Mouse (Mus musculus): ENCODE data around the gene Zfand5. TPM values are rescaled to one million over a fixed set of nuclear protein-coding genes. Genes with fewer than 3 reads are reported as not detected.
"Not testable (repeated sequence)": the region's sequence is repeated elsewhere in the genome, so short reads cannot be mapped to it uniquely, and the experiment has no call there.

Zfand5 gene
- polyA plus RNA-seq (2017; shearing (Covaris generic)), result 10 to 100 TPM; 13.5 to 18.5 (median 15.5) TPM

GRCm38 (mm10) chr19:21271741-21272654 lies at the start of gene Zfand5:
Gene Zfand5, plus strand, starts transcription at chr19:21272278.
- ATAC-seq, result peak; percentile 75

DNA sequence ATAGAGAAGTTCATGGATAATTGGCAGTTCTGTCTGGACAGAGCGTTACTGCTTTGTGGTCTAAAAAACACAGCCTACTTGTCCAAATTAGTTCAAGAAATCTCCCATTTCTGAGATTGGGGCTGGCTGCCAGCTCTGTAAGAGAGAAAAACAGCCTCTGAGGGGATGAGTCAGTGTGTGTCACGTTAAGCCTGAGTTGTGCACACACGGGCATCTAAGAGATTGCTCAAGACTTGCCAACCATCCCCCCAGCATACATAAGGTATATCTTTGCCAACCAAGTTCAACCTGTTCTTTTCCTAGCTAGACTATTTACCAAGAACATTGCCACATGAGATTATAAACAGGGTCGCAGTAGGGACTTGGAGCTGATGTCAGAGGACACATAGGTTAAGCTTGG lies 44.9 kb upstream of the Zfand5 start:
- ATAC-seq, result no peak

DNA sequence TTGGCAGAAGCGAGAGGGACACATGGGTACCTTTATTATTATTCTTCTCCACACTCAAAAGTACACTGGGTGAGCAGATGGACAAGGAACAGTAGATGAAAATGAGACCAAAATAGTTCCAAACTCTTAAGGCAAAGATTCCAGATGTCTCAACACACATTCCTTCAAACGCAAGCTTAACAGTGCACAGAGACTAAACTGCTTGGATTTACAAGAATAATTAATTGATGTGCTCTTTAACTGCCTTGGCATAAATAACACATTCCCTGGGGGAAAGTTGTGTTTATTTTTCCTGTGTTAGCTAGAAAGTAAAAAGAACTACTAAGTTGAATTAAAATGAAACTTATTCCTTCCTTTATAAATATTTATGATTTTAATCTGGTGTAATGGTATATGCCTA lies 44.3 kb upstream of the Zfand5 start:
- ATAC-seq, result no peak

DNA sequence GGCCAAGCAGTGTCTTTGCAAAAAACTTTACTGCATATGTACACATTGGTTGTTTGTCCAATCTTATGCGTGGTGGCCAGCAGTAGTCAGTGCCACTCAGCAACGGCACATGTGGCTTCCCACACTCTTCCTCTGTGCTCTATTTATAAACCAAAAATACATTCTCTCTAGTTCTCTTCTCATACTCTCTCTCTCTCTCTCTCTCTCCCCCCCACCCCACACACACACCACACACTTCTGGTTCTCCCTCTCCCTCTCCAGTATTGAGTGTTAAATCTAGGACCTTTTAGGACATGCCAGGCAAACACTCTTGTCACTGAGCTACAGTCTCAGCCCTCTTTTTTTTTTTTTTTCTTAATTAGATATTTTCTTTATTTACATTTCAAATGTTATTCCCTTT lies 23.3 kb upstream of the Zfand5 start:
- ATAC-seq, result not testable (repeated sequence)

DNA sequence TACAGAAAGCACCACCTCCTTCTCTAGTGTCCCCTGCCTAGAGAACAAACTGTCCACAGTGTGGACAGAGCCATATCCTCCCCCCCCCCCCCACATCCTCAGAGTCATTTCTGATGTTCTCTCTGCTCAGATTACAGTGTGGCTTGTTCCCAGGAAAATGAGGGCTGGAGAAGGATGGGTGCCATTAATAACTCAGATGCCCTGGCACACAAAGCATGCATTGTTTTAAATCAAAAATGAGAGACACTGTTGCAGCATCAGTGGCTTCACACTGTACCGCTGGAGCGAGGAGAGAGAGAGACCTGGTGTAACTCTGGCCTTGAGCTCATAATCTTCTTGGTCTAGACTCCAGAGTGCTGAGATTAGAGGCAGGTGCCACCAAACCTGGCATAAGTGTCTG lies 18.2 kb upstream of the Zfand5 start:
- ATAC-seq, result no peak

DNA sequence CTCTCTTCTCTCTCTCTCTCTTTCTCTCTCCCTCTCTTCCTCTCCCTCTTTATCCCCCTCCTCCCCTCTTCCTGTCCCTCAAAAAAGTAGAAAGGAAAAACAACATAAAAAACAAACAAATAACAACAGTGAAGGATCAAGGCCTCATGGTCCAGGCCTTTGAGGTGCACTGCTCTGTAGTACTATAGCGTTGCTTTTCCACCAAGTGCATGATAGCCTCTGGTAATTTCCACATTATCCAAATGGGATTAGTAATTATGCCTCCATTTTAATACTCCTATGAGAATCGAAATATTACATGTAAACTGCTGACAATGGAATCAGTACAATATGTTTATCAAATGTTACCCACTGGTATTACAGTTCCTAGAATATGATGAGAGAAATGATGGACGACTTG lies 16.2 kb upstream of the Zfand5 start:
- no peak for ATAC-seq

DNA sequence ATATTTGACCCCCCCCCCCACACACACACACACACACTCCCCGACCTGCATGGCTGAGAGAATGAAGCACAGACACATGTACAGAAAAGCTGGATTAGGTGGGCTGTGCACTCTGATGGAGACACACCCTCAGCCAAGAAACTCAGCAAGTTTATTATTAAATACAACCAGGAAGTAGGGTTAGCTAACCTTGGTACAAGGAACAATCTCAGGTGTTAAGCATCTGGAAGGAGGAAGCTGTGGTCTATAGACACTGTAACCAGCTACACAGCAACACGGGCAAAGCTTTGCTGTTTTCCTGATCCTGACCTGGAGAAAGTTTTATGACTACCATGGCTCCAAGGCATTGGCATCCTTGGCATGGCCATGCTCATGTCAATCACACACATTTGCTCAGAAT lies 12.6 kb upstream of the Zfand5 start:
- ATAC-seq, result no peak

GRCm38 (mm10) chr19:21260280-21260679 lies 11.8 kb upstream of the Zfand5 start:
- no peak for ATAC-seq

DNA sequence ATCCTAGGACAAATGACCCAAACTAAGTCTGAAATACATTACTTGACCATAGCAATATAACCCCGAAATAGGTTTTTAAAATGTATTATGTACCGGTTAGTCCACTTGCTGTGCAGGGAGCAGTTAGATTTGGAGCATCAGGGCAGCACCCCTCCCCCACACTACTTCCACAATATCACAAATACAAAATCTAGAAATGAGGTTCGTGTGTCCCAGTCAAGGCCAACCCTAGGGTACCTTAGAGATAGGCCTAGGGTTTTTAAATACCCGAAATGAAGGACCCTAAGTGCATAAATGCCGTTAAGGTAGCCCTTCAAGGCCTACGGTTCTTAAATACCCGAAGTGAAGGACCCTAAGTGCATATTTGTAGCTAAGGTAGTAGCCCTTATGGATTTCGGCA lies 892 bp upstream of the Zfand5 start:
- no peak for ATAC-seq

- peak; percentile 23 for ATAC-seq
Observed at GRCm38 (mm10) chr19:21272655-21273284, 692 bp downstream of the Zfand5 start.

GRCm38 (mm10) chr19:21273440-21273839 lies 1.4 kb downstream of the Zfand5 start:
- no peak for ATAC-seq

DNA sequence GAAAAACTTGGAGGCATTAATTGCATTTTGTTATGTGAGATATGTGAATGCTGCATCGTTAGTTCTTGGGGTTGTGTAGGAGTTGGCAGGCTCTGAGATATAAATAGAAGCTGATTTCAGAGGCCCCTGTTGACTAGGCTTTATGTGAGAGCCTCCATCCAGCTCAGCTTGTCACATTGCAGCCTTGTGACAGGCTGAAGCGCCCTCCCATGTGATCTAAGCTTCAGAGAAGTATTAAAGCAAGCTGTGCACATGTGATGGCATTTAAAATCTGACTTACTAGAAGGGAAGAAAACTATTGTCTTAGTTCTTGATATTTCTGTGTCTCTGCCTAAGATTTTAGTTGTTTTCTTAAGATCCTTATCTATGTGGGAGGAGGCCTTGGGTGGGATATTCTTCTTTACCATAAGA lies 2.1 kb downstream of the Zfand5 start:
- peak; percentile 39 for ATAC-seq

- no peak for ATAC-seq
Observed at GRCm38 (mm10) chr19:21274714-21275113, 2.6 kb downstream of the Zfand5 start.

GRCm38 (mm10) chr19:21276317-21276716 lies 4.2 kb downstream of the Zfand5 start:
- ATAC-seq, result no peak

- ATAC-seq, result no peak
Observed at GRCm38 (mm10) chr19:21286421-21287097, 14.5 kb downstream of the Zfand5 start.

DNA sequence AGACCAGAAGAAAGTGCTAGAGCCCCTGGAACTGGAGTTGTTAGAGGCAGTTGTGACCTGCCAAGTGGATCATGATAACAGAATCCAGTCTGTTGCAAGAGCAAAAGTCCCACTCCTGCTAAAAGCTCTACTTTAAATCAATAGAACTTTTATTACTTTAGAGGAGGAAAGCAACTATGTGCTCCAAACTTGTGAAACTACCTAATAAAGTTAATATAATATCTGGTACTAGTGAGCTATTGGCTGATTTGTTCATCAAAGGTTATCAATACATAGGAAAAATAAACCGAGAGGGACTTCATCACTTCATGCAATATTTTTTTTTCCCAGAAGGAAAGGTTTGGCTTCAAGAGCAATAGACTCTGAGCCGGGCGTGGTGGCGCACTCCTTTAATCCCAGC lies 25.3 kb downstream of the Zfand5 start:
- no peak for ATAC-seq

DNA sequence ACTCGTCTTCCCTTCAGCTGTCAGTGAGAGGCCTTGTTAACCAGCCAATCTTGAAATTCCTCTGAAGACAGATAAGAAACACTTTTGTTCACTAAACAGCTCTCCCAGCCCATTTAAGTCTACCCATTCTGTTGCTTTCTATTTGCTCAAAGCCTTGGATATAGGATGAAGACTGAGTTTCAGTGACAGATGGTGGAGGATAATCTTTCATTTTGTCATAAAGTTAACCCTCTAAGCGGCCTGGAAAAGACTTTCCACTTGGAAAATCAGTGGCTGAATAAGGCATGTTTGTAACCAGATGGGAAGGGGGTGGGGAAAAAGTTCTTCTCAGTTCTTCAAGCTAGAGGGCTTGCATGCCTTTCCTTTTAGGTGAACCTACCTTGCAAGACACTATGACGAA lies 29.7 kb downstream of the Zfand5 start:
- no peak for ATAC-seq

DNA sequence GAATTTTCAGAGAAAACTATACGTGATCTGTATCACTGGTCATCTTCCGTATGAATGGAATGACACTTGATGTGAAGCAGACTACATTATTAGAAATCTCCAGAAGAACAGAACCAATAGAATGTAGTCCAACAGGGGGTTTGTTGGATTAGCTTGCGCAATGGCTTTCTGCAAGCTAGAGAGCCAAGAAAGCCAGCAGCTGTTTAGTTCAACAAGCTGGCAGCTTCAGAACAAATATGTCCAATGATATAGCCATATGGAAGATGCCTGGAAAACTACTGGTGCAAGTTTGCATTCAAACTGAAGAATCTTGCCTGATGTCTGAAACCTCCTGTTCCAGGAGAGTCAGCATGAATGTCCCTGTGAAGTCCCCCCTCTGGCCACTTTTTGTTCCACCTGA lies 35.7 kb downstream of the Zfand5 start:
- ATAC-seq, result no peak

DNA sequence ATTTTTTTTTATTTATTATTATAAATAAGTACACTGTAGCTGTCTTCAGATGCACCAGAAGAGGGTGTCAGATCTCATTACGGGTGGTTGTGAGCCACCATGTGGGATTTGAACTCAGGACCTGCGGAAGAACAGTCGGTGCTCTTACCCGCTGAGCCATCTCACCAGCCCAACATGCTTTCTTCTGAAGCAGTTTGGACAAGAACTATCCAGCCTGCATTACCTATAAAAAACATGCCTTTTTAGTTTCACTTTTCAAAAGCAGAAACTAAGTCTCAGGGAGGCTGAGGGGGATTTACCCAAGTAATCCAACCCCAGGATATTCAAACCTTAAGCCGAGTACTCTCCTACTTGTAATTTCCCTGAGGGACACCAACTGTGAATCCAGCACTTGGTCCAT lies 38.3 kb downstream of the Zfand5 start:
- ATAC-seq, result not testable (repeated sequence)

GRCm38 (mm10) chr19:21315701-21316100 lies 43.6 kb downstream of the Zfand5 start:
- ATAC-seq, result no peak

- ATAC-seq, result no peak
Observed at GRCm38 (mm10) chr19:21319618-21320017, 47.5 kb downstream of the Zfand5 start.

GRCm38 (mm10) chr19:21325333-21325732 lies 53.3 kb downstream of the Zfand5 start:
- no peak for ATAC-seq

DNA sequence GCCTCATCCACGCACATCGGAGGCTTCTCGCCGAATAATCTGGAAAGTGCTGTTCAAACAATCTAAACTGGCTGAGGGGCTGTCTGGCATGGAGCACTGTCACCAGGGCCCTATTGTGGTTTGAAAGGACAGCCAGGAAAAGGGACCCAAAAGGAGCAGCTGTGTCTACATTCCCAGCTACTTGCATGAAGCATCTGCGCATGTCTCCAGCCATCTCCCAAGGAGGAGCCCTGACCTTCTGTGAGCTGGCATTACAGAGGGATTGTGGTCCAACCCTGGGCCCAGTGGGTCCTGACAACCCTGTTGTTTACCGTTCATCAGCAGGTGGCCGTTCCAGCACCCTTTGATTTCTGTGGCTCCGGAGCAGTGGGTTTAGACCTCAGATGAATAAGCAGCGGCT lies 56.9 kb downstream of the Zfand5 start:
- no peak for ATAC-seq

DNA sequence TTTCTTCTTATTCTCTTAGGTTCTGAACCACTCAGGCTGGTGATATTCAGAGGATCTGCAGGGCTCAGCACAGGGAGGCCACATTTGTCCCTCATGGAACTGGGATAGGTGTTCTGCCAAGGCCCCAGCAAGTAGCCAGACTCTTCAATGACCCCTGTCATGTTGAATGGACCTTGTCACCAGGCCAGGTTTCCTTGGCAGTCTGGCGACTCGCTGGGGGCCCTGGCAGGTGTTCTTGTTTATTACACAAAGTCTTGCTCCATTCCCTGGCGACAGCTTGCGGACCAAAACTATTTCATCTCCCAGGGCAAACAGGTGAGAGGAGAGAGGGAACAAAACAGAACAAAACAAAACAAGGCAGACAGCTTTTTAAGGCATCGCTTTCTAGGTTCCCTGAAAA lies 57.7 kb downstream of the Zfand5 start:
- no peak for ATAC-seq

Data from inflammation-experienced regulatory T-cells, adult 6 months (primary cell).